Mouse (Mus musculus) liver, embryonic 14.5 days (tissue): ENCODE results near the gene Ess2. TPM values are rescaled to one million over a fixed set of nuclear protein-coding genes. Genes with fewer than 3 reads are reported as not detected.
A peak's percentile ranks its signal among the peaks of the same experiment; 100 is the strongest.

Experiments
- ATAC-seq: fragments of 200-750 bp; cut with Nextera tagmentation; 2 replicates; pipeline ENCODE4 v1.8.0; 2017; ENCODE audit warnings: moderate number of reproducible peaks, mild to moderate bottlenecking, moderate library complexity; ENCODE audit not compliant: insufficient read depth
- DNase-seq, 3 experiments: peaks; one replicate each; pipeline ENCODE4 v3.0.0-alpha.2; 2012 to 2013; ENCODE audit warnings: low read depth in 3 of 3, low spot score in 3 of 3
- H3K27ac ChIP-seq: fragments of 300-500 bp; sonication (generic); 2 replicates; pipeline ENCODE4 v1.5.1; 2014; ENCODE audit warnings: moderate library complexity, mild to moderate bottlenecking, control low read depth, inconsistent platforms
- H3K27me3 ChIP-seq: fragments of 300-500 bp; sonication (generic); 2 replicates; pipeline ENCODE4 v1.6.1; 2014; ENCODE audit warnings: mild to moderate bottlenecking, low read length, moderate library complexity; ENCODE audit not compliant: control insufficient read depth, insufficient read depth
- H3K36me3 ChIP-seq: fragments of 300-500 bp; sonication (generic); replicated peaks from 2 replicates; pipeline ENCODE4 v1.6.1; 2014; ENCODE audit warnings: low read depth; ENCODE audit not compliant: control insufficient read depth, insufficient read depth
- H3K4me1 ChIP-seq, 2 experiments: fragments of 200-500 bp in 1 of 2; fragments of 300-500 bp in 1 of 2; sonication (generic) in 1 of 2; replicated peaks; 2 replicates each; pipeline ENCODE4 v1.6.1; 2012 to 2014; ENCODE audit warnings: antibody characterized with exemption in 1 of 2, inconsistent platforms in 1 of 2, low read length in 1 of 2; ENCODE audit not compliant: control insufficient read depth in 2 of 2, insufficient read depth in 2 of 2
- H3K4me2 ChIP-seq: fragments of 300-500 bp; sonication (generic); 2 replicates; pipeline ENCODE4 v1.6.1; 2014; ENCODE audit warnings: low read depth, mild to moderate bottlenecking, control low read depth, moderate library complexity
- H3K4me3 ChIP-seq, 2 experiments: fragments of 200-500 bp in 1 of 2; fragments of 300-500 bp in 1 of 2; sonication (generic) in 1 of 2; 2 replicates each; pipeline ENCODE4 v1.5.1; 2012 to 2014; ENCODE audit warnings: low read depth in 2 of 2, low read length in 2 of 2, mild to moderate bottlenecking in 2 of 2, control low read depth in 1 of 2, inconsistent platforms in 1 of 2, moderate library complexity in 1 of 2; ENCODE audit not compliant: insufficient read depth in 1 of 2
- H3K9ac ChIP-seq: fragments of 300-500 bp; sonication (generic); replicated peaks from 2 replicates; pipeline ENCODE4 v1.6.1; 2014; ENCODE audit warnings: mild to moderate bottlenecking, control low read depth, moderate library complexity
- H3K9me3 ChIP-seq: fragments of 300-500 bp; sonication (generic); 2 replicates; pipeline ENCODE4 v1.6.1; 2016; ENCODE audit warnings: low read length, mixed read lengths; ENCODE audit not compliant: control insufficient read depth
- CTCF ChIP-seq: IDR thresholded peaks from 2 replicates; pipeline ENCODE4 v1.5.1; 2016; ENCODE audit warnings: antibody characterized with exemption, low read depth, control low read depth
- EP300 ChIP-seq: IDR thresholded peaks from 2 replicates; pipeline ENCODE4 v1.6.1; 2016; ENCODE audit warnings: antibody characterized with exemption, low read depth
- WGBS: fragments of 180-500 bp; shearing (Covaris S2); extraction: QIAGEN DNeasy Blood & Tissue Kit; methylation state at CpG from one replicate; pipeline ENCODE4 v1.1.7; 2014; ENCODE audit not compliant: insufficient replicate concordance; 5-methylcytosine and 5-hydroxymethylcytosine counted together
- polyA plus RNA-seq, 2 experiments: library from polyadenylated mRNA; depleted of rRNA in 1 of 2; stranded (reverse) in 1 of 2; unstranded in 1 of 2; fragments of >200 nt; fragmentation: Nextera tagmentation in 1 of 2; extraction: Ambion mirVana in 1 of 2; gene quantifications; 2 replicates each; pipeline versions ENCODE4 v1.2.1 to v1.2.3; 2012 to 2014

Ess2 gene
- polyA plus RNA-seq, 2 experiments = 6.8 to 7.5 TPM

DNA sequence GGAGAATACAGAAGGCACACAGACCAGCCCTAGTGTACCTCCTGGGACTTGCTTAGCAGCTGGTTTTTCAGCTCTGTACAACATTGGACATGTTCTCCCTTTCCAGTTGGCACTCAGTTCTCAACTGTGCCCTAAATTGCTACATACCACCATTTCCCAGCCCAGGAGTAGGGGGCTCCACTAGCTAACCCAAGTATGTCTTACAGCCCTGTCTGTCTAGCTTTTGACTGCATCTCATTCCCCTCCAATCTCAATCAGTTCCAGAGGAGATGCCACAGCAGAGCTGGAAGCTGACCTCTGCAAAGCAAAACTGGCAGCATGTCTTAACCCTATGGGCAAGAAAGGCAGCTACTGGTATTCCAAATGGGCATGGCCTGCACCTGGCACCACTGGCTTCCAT, 15.1 kb downstream of the Ess2 start:
- H3K4me1 ChIP-seq = peaks cover 0 to 6% of the 10 kb centered on the region in 2 experiments; a peak in 2 of 4 replicates

DNA sequence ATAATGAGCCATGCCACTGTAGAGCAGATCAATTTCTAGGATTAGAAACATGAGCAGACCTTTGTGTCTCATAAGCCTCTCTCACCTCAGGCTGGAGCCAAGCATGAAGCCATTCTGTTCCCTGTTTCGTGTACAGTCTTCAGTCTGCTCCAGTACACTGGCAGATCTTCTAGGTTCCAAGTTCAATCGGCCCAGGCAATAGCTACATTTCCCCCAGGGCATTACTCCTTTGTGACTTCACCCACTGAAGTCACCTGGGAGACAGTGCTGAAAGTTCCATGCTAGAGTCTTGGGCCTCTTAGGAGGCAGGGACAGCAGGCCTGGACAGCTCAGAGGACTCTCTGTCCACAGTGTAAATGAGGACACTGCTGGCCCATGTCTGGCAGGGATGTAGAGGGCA, 17.2 kb downstream of the Ess2 start, which contains the start of gene Tssk1:
Gene Tssk1 (plus strand): TSS at position 301 of the 400 bp plus-strand sequence.
- no peaks in the 10 kb centered on the region for H3K9me3 ChIP-seq
- DNase-seq = no peak
- H3K36me3 ChIP-seq = no peaks in the 10 kb centered on the region
- peaks cover 7 to 18% of the 10 kb centered on the region in 2 experiments for H3K4me1 ChIP-seq
- ATAC-seq = no peak
- TF ChIP-seq EP300 = no peak
- TF ChIP-seq CTCF = no peak
- no peak within 1 kb of the TSS for H3K27ac ChIP-seq
- H3K27me3 ChIP-seq = no peaks in the 10 kb centered on the region
- 65% methylated on average over 2 of the region's 2 CpGs for WGBS
- no peak within 1 kb of the TSS for H3K4me2 ChIP-seq
- H3K4me3 ChIP-seq = no peak within 1 kb of the TSS
- H3K9ac ChIP-seq = no peak within 1 kb of the TSS

More for the DNA sequence above, 15.1 kb downstream of the Ess2 start:
- DNase-seq (no peak), ATAC-seq (no peak)
- TF ChIP-seq CTCF (no peak), EP300 (no peak)
- H3K4me3 ChIP-seq = no peak overlapping the region
- H3K27me3 ChIP-seq = no peaks in the 10 kb centered on the region
- no peak overlapping the region for H3K9ac ChIP-seq
- H3K9me3 ChIP-seq = no peaks in the 10 kb centered on the region
- no peak overlapping the region for H3K27ac ChIP-seq
- H3K4me2 ChIP-seq = no peak overlapping the region
- H3K36me3 ChIP-seq = no peaks in the 10 kb centered on the region

DNA sequence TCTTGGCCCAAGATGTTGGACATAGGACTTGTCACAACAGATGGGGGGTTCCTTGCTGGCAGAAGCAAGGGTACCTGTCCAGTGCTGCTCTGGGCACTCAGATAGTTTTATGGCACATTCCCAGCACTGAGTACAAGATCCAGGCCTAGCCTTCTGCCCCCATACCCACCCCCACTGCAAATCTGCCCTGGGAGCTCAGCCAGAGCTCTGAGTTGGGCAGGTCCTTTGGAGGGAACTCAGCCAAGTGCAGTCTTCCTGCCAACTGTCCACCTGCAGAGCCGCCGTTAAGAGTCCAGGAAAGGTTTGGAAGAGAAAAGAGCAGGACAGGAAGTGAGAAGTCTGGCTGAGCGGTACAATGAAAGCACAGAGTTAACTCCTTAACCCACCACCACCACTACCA, 18.5 kb downstream of the Ess2 start:
- Histone ChIP-seq H3K4me2 (no peak overlapping the region), H3K27ac (no peak overlapping the region), H3K4me3 (no peak overlapping the region), H3K9ac (no peak overlapping the region), H3K4me1 (peaks cover 7 to 18% of the 10 kb centered on the region in 2 experiments), H3K27me3 (no peaks in the 10 kb centered on the region), H3K36me3 (no peaks in the 10 kb centered on the region), H3K9me3 (no peaks in the 10 kb centered on the region)
- no peak for TF ChIP-seq EP300
- no peak for TF ChIP-seq CTCF
- ATAC-seq (no peak), DNase-seq (no peak)
- WGBS = 48% methylated on average over 3 of the region's 3 CpGs

DNA sequence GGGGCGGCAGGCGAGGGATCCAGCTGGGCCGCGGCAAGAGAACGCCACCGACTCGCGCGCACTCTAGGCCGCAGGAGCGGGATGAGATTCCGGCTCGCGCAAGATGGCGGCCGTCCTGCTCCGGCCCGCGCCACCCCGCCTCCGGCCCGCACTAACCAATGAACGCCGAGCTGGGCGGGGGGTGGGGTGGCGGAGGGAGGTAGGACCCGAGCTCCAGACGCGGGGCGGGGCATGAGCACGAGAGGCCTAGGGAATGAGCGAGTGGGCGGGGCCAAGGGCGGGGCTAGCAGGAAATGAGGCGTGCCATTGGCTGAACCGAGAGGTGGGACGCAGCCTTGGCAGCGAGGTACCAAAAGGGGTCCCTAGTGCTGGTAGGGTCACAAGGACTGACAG, 19.6 kb downstream of the Ess2 start, which contains the start of gene Gm20518:
Gene Gm20518 (minus strand): TSS at position 105 of the 393 bp plus-strand sequence.
- H3K4me2 ChIP-seq = peak within 1 kb of the TSS; percentile 90
- peak within 1 kb of the TSS; percentile 81 for H3K27ac ChIP-seq
- peaks cover 7 to 18% of the 10 kb centered on the region in 2 experiments for H3K4me1 ChIP-seq
- no peaks in the 10 kb centered on the region for H3K27me3 ChIP-seq
- H3K9me3 ChIP-seq = no peaks in the 10 kb centered on the region
- no peaks in the 10 kb centered on the region for H3K36me3 ChIP-seq
- H3K9ac ChIP-seq = peak within 1 kb of the TSS; percentile 97
- WGBS = under 1% methylated on average over 38 of the region's 38 CpGs
- peak; percentile 96 for ATAC-seq
- peak within 1 kb of the TSS; percentile 86 to 100 for H3K4me3 ChIP-seq
- peak; percentile 95 to 96 (median 95) for DNase-seq
- no peak for TF ChIP-seq CTCF
- TF ChIP-seq EP300 = no peak

DNA sequence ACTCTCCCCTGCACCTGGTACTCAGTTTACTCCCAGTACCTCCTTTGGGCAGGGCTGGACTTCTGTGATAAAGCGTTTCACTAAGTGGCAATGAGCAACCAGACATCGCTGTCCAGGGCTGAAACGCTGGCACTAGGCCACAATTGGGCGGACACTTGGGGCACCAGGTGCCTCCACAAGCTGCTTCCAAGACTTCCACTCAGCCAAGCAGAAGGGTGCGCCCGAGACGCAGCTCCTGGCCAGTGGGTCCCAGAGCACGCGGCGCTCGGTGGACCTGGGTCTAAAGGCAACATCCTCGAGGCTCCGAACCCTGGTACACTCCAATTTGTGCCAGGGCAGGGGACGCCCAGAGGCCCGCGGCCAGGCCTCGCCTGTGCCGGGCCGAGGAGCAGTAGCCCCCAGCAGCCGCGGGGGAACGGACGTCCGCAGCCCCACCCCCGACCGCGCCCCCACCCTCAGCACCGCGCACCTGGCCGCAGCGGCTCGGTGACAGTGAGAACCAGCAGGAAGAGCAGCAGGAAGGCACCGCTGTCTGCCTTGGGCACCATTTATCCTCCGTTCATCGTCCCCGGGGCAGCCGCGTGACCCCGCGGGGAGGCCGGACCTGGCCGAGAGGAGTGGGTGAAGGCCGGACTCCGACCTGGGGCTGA, 20.1 kb downstream of the Ess2 start:
- no peaks in the 10 kb centered on the region for H3K27me3 ChIP-seq
- peak; percentile 46 to 53 (median 52) for DNase-seq
- WGBS = under 1% methylated on average over 44 of the region's 44 CpGs
- peak overlapping the region; percentile 81 for H3K27ac ChIP-seq
- H3K4me2 ChIP-seq = peak overlapping the region; percentile 90
- H3K4me3 ChIP-seq = peak overlapping the region; percentile 86 to 100
- TF ChIP-seq CTCF = no peak
- TF ChIP-seq EP300 = no peak
- no peaks in the 10 kb centered on the region for H3K9me3 ChIP-seq
- peaks cover 7 to 19% of the 10 kb centered on the region in 2 experiments for H3K4me1 ChIP-seq
- no peaks in the 10 kb centered on the region for H3K36me3 ChIP-seq
- ATAC-seq = peak; percentile 63
- peak overlapping the region; percentile 97 for H3K9ac ChIP-seq
